Mouse (Mus musculus) G1E (cell line): ENCODE measurements around the gene Rmnd5a.

ENCODE experiments used
- CTCF ChIP-seq: IDR thresholded peaks from 2 replicates; pipeline ENCODE4 v1.5.1; 2012; ENCODE audit warnings: low read depth, low read length, inconsistent platforms, mixed read lengths
- GATA1 ChIP-seq: IDR thresholded peaks from 2 replicates; pipeline ENCODE4 v1.6.1; 2012; ENCODE audit warnings: borderline replicate concordance, low read length, inconsistent platforms, mixed read lengths
- TAL1 ChIP-seq: conservative IDR thresholded peaks from 2 replicates; pipeline ENCODE4 v1.6.1; 2012; ENCODE audit warnings: low read depth, low read length, inconsistent platforms, mixed read lengths

DNA sequence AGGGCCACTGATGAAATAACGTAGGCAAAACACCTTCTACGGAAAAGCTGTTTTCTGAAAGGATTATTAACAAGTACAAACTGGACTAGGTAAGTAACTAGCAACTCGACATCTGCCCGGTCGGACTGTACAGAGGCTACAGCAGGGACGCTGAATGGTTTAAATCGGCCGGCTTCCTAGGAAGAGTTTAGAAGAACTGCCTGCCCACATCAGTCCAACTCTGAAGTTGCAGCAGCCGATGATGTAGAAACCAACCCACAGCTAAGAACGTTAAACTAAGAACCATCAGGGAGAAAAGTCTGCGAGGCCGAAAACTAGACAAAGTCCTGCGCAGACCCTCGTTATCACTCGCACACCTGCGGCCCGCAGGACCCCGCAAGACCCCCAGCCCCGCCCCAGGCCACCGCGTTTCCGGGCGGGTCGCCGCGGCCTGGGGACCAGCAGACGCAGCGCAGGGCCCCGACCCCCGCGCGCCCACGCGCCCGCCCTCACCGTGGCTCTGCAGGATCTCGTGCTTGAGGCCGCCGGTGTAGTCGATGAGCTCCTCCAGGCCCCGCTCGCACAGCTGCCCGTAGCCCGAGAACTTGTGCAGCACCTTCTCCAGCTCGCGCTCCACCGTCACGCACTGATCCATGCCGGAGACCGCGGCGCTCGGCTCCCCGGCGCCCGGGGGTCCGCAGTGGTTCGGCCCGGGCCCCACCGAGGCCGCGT, 776 bp downstream of the Rmnd5a start:
- TF ChIP-seq CTCF (no peak), GATA1 (no peak), TAL1 (no peak)
